Mouse (Mus musculus) ES-CJ7 (cell line): Measurements from ENCODE around the gene Ifit2.
"Not testable (repeated sequence)": the region's sequence is repeated elsewhere in the genome, so short reads cannot be mapped to it uniquely, and the experiment has no call there.

ENCODE experiments used
- DNase-seq: peaks from one replicate; pipeline ENCODE4 v3.0.0; 2011; ENCODE audit warnings: low read depth, low spot score

Ifit2 gene

GRCm38 (mm10) chr19:34596811-34597210, 46.3 kb downstream of the Ifit2 start:
- no peak for DNase-seq

- DNase-seq = no peak
Observed at GRCm38 (mm10) chr19:34598341-34598740, 47.8 kb downstream of the Ifit2 start.

- DNase-seq = not testable (repeated sequence)
Observed at GRCm38 (mm10) chr19:34599250-34599649, 48.8 kb downstream of the Ifit2 start.

- not testable (repeated sequence) for DNase-seq
Observed at GRCm38 (mm10) chr19:34601888-34602287, 51.4 kb downstream of the Ifit2 start, which contains the start of gene Ifit1bl1. Gene Ifit1bl1 (minus strand): TSS chr19:34601956.

GRCm38 (mm10) chr19:34605472-34605871, 55.0 kb downstream of the Ifit2 start:
- no peak for DNase-seq

- DNase-seq = not testable (repeated sequence)
Observed at GRCm38 (mm10) chr19:34607237-34608051, 57.0 kb downstream of the Ifit2 start, which contains the start of gene Ifit3b. Gene Ifit3b (plus strand): TSS chr19:34607970.

- not testable (repeated sequence) for DNase-seq
Observed at GRCm38 (mm10) chr19:34610118-34610517, 59.6 kb downstream of the Ifit2 start.

- not testable (repeated sequence) for DNase-seq
Observed at GRCm38 (mm10) chr19:34612243-34613001, 61.9 kb downstream of the Ifit2 start.

- DNase-seq = no peak
Observed at GRCm38 (mm10) chr19:34620871-34621270, 70.4 kb downstream of the Ifit2 start.

GRCm38 (mm10) chr19:34623781-34624180, 73.3 kb downstream of the Ifit2 start:
- no peak for DNase-seq

- no peak for DNase-seq
Observed at GRCm38 (mm10) chr19:34624663-34625062, 74.2 kb downstream of the Ifit2 start.
